Mouse (Mus musculus) gastrocnemius, postnatal 25 days (tissue): ENCODE data around the gene Rpl5. TPM values are rescaled to one million over a fixed set of nuclear protein-coding genes. Genes with fewer than 3 reads are reported as not detected.
"Not testable (repeated sequence)": the region's sequence is repeated elsewhere in the genome, so short reads cannot be mapped to it uniquely, and the experiment has no call there.

ENCODE experiments used
- DNase-seq: peaks from one replicate; pipeline ENCODE4 v3.0.0; 2022
- total RNA-seq, 2 experiments: library from RNA; stranded (reverse); gene quantifications; 1 replicate in 1 of 2; 2 replicates in 1 of 2; pipeline ENCODE4 v1.2.3; 2021

Rpl5 gene
- total RNA-seq, 2 experiments from 2014 or later = 29.8 to 35.7 TPM

GRCm38 (mm10) chr5:107896265-107896664 lies 4.0 kb upstream of the Rpl5 start:
- no peak for DNase-seq

- DNase-seq = no peak
Measured at GRCm38 (mm10) chr5:107901014-107901615, 813 bp downstream of the Rpl5 start.

GRCm38 (mm10) chr5:107904325-107904724 lies 4.0 kb downstream of the Rpl5 start:
- DNase-seq = no peak

- no peak for DNase-seq
Measured at GRCm38 (mm10) chr5:107908514-107909110, 8.3 kb downstream of the Rpl5 start.

- DNase-seq = no peak
Measured at GRCm38 (mm10) chr5:107909668-107910067, 9.4 kb downstream of the Rpl5 start.

- DNase-seq = no peak
Measured at GRCm38 (mm10) chr5:107910084-107910616, 9.8 kb downstream of the Rpl5 start.

- no peak for DNase-seq
Measured at GRCm38 (mm10) chr5:107911012-107911411, 10.7 kb downstream of the Rpl5 start.

GRCm38 (mm10) chr5:107915280-107915679 lies 15.0 kb downstream of the Rpl5 start:
- DNase-seq = no peak

- no peak for DNase-seq
Measured at GRCm38 (mm10) chr5:107921400-107922252, 21.3 kb downstream of the Rpl5 start.

GRCm38 (mm10) chr5:107922836-107923235 lies 22.5 kb downstream of the Rpl5 start:
- DNase-seq = no peak

GRCm38 (mm10) chr5:107924564-107924963 lies 24.3 kb downstream of the Rpl5 start:
- DNase-seq = no peak

GRCm38 (mm10) chr5:107926550-107927249 lies 26.4 kb downstream of the Rpl5 start:
- DNase-seq = no peak

GRCm38 (mm10) chr5:107932556-107932955 lies 32.3 kb downstream of the Rpl5 start:
- DNase-seq = no peak

- no peak for DNase-seq
Measured at GRCm38 (mm10) chr5:107933202-107933974, 33.1 kb downstream of the Rpl5 start.

- DNase-seq = no peak
Measured at GRCm38 (mm10) chr5:107934770-107935543, 34.7 kb downstream of the Rpl5 start.

- no peak for DNase-seq
Measured at GRCm38 (mm10) chr5:107936625-107937389, 36.5 kb downstream of the Rpl5 start.

GRCm38 (mm10) chr5:107938483-107938882 lies 38.2 kb downstream of the Rpl5 start:
- DNase-seq = not testable (repeated sequence)

- no peak for DNase-seq
Measured at GRCm38 (mm10) chr5:107938886-107939285, 38.6 kb downstream of the Rpl5 start.

GRCm38 (mm10) chr5:107939701-107940100 lies 39.4 kb downstream of the Rpl5 start:
- DNase-seq = no peak

- no peak for DNase-seq
Measured at GRCm38 (mm10) chr5:107941222-107941621, 40.9 kb downstream of the Rpl5 start.
